Mouse (Mus musculus) frontal cortex, postnatal 36 days (tissue): ENCODE measurements around the gene Tprn.
"Not testable (repeated sequence)": the region's sequence is repeated elsewhere in the genome, so short reads cannot be mapped to it uniquely, and the experiment has no call there.

Experiments
- DNase-seq, 2 experiments: peaks; one replicate each; pipeline ENCODE4 v3.0.0; 2022; ENCODE audit warnings: low spot score in 2 of 2

Gene Tprn

DNA sequence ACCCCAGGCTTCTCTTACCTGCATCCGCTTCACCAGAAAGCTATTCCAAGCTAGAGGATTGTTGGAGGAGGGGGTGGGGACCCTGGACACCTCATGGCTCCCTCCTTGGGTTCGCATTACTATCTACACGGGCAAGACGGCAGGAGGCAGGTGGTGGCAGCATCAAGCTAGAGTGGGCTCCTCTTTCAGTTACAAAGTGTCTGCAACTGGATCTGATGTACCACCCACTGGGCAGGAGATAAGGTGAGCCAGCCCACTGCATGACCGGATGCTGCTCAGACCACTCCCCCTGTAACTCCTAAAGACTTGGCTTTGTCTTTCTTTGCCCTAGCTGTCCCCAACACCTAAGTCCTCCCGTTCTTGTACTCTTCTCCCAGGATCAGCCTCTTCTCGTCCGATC is 25.8 kb upstream of the Tprn start, which contains the start of gene Rnf224:
Rnf224 (minus strand) TSS at position 174 of the 400 bp plus-strand sequence.
- DNase-seq: no peak

DNA sequence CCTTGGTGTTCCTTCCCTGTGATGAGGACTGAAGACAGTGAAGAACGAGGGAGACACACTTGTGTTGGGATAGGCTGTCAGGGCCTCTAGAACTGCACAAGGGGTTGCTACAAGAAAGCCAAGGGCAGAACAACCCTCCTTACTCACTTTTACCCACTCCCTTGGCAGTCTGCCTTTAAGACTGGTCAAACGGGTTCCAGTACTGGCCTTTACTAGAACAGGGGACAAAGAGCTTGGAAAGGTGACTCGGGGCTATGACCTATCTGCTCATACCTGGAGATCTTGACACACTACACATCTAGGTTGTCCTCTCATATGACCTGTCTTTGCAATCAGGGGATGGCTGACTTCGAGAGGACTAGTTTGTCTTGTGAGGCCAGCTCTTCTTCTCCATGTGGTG is 24.9 kb upstream of the Tprn start:
- no peak for DNase-seq

DNA sequence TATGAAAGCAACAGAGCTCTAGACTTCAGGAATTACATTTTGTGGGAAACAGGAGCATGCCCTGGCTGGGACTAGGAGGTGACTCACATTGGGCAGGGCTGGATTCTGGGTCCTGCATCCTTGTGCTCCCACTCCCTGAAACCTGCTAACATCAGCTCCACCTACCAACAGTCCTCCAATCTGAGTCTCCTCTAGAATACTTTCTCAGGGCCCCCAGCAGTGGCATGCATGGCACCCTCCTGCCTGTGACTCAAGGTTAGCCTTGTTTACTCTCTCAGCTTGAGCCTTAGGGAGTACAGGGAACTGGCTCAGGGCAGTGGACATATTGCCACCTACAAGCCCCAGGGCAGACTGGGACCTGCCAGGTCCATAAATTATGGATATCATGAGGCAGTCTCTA is 24.3 kb upstream of the Tprn start:
- no peak for DNase-seq

DNA sequence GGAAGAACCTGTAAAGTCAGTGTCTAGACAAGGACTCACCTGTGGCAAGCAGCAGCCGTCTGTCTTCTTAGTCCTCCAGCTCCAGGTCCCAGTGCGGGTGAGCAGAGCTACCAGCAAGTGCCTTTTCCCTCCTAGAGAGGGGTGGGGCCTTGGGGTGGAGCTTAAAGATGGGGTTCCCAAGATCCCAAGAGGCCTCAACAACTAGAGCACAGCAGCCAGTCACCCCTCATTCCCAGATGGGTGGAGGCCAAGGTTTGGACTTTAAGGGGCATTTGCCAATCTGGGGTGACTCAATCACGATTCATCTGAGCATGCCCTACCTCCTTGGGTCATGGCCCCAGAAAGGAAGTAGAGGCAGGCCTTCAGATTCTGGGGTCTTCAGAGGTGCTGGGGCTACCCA is 22.7 kb upstream of the Tprn start:
- DNase-seq: no peak

DNA sequence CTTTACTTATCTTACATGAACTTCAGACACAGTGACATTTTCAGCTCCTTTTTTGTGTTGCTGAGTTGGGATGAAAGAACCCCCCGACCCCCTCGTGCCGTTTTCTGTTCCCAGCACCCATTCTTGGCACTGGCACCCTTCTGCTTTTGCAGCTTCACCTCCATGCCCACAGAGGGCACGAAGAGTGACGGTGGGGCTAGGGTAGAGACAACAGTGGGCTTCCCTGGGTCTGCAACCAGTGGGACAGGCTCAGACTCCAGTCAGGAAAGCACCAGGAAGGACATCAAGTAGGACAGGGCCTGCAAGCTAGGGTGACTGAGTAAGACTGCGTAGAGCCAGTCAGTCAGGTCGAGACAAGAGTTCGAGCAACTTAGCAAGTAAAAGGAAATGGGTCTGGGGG is 22.1 kb upstream of the Tprn start:
- DNase-seq: no peak

DNA sequence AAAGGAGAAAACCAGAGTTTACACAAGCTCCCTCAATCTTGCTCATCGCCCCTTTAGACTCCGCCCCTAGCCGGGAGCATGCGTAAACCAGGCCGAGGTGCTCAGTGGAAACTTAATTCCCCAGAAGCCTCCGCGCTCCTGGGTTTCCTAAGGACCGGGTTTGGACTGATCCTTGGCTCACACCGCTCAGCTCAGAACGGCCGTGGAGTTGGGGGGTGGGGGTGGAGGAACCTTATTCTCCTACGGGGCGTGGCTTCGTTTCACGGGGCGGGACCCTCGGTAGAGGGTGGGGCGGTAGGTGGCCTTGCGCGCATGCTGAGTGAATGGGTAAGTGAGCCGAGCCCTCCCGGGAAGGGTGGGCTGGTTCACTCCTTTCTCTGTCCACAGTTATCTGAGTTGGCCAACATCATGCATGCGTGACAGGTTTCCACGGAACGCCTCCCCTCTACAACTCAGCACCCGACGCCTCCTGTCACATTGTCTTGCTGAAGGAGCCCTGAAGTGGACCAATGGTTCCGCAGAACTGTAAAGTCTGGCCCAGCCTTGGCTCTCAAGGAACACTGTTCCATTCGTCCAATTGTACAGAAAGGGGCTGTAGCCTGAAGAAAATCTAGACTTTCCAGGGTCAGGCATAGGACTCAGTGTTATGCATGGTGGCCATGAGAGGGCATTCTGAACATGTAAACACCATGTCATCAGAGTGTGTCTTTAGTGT is 21.5 kb upstream of the Tprn start:
- peak; percentile 71 to 73 for DNase-seq

DNA sequence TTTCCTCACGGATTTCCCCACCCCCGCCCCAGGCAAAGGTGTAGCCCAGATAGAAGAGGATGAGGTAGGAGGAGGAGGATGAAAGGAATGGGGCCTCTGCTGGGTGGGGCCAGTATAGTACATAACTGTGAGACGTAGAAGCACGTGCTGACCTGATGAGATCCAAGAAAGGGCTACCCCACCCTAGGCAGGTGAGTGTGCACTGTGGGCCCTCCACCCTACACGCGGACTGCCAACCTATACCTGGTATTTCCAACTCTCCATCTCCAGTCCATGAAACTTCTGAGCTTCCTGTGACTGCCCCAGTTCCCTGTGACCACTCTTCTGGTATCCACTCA is 21.0 kb upstream of the Tprn start:
- DNase-seq: no peak

DNA sequence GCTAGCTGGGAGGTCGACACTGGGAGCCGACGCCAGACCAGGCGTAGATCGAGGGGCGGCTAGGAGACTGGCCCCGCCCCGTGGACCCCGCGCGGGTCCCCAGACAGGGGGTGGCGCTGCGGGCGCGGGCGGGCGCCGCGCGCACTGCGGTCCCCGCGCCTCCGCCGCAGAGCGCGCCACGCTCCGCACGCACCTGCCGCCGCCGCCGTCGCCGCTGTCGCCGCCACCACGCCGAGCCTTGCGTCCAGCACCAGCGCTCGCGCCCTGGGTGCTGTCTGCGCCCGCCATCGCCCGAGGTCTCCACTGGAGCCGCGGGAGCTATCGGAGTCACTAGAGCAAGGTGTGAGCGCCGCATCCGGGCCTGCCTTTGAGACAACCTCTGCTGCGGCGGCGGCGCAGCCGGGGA is 20.3 kb upstream of the Tprn start, which contains the start of the genes Rnf208 and Cysrt1:
Rnf208 (plus strand) TSS at position 155 of the 406 bp plus-strand sequence.
Cysrt1 (minus strand) TSS at position 352 of the 406 bp plus-strand sequence.
- no peak for DNase-seq

DNA sequence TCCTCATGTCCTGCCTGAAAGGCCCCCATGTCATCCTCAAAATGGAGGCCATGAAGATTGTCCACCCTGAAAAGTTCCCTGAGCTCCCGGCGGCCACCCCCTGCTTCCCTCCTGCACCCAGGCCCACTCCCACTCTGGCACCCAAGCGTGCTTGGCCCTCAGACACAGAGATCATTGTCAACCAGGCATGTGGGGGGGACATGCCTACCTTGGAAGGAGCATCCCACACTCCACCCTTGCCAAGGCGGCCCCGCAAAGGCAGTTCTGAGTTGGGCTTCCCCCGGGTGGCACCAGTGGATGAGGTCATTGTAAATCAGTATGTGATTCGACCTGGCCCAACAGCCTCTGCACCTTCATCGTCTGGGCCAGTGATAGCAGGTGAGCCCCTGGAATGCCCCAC is 19.1 kb upstream of the Tprn start:
- no peak for DNase-seq

DNA sequence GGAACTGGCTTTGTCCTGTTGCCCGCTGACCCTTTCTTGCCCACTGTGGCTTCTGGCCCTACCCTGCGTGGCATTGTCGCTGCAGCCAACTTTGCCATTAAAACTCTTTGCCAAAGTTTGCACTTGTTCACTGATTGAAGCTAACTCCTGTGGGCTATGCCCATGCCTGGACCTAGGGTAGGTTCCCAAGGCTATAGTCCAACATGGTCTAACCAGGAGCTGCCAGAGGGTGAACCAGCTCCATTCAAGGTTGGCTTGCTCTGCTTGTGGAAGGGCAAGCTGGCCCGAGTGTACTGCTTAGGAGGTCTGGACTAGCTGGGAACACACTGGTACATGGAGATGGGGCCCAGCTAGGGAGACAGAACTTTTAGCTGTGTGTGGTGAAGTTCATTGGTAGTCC is 18.3 kb upstream of the Tprn start:
- no peak for DNase-seq

DNA sequence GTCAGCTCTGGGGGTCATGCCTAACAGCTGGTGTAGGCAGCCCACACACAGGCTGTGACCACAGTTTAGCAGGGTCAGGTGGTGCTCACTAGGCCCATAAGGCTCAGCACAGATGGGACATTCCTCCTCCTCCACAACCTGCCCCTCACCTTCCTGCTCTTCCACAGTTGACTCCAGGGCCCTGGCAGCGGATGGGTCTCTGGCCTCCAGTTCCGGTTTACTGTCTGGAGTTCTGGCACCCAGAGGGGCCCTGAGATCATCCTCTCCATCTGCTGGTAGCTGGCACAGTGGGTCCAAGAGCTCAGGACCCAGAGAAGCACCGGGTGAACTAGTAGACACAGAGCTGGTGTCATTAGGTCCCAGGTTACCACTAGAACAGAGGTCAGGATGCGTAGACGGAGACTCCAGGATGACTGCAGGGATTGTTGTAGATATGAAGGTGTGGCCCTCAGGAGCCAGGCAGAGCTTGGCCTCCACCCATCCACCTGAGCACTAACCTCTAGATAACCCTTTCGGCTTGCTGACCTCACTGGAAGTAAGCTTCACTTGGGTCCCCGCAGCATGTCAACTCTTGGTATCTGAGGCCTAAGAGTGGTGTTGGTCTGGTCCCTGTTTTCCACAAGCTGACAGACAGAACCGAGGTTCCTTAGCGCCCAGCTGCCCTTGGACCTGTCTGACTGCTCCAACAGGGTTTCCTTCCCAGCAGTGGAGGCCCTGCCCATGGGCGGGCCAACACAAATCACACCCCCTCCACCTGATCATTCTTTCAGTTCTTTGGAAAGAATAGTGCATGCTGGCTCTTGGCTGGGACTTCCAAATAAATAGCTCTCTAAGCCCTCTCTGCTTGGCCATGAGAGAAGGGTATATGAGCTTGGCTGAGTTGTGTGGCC is 16.0 kb upstream of the Tprn start, which contains the start of gene AL732309.1:
AL732309.1 (minus strand) TSS at position 681 of the 890 bp plus-strand sequence.
- DNase-seq: no peak

DNA sequence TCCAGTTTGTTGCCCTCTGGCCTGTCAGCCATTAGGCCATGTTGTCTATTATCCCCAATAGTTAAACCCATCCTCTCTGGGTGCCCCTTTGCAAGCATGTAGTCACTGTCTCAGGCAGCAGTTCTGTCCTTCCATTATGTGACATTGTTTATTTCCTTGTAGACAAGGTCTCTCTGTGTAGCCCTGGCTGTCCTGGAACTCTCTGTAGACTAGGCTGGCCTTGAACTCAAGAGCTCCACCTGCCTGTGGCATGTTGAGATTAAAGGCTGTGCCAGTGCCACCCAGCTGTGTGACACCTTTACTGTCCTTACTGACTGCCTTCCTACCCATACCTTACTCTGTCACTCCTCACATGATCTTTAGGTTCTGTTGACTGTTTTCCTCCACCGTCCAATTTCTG is 10.1 kb upstream of the Tprn start:
- DNase-seq: no peak

DNA sequence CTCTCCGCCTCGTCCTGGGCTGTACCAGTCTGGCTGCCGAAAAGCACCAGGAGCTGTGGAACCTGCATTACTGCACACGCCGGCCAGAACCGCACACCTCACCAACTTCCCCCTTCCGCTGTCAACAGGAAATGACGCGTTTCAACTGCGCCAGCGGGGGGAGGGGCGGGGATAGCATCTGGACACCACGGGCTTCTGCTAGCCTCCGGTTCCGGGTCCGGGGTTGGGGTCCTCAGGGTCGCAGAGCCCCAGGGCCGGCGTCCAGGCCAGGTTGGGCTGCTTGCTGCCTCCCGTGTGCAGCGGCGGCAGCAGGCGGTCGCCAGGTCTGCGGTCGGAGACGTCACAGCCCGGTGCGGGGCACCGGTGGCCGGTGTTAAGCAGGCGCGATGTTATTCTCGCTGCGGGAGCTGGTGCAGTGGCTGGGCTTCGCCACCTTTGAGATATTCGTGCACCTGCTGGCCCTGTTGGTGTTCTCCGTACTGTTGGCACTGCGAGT is 7.1 kb upstream of the Tprn start, which contains the start of gene Tmem203:
Tmem203 (plus strand) TSS at position 156 of the 496 bp plus-strand sequence.
- DNase-seq: peak; percentile 88 to 89

DNA sequence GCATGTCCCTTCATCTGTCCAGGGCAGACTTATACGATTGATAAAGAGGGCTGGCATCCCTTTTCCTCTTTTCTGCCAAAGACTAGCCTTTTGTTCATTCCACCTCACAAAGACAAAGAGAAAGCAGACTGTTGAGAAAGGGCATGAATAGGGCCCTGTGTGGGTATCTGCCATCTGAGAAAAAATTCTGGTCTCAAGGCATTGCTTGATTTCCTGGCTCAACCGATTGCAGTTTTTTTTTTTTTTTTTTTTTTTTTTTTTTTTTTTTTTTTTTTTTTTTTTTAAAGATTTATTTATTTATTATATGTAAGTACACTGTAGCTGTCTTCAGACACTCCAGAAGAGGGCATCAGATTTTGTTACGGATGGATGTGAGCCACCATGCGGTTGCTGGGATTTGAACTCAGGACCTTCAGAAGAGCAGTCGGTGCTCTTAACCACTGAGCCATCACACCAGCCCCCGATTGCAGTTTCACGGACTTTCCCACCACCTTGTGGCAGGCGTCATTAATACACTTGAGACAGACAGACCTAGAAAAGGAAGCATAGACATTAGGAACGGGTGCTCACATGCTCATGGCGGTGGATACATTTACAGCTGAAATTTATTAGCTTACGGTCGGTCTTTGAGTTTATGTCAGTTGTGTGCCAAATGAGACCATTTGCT is 5.8 kb upstream of the Tprn start:
- not testable (repeated sequence) for DNase-seq

DNA sequence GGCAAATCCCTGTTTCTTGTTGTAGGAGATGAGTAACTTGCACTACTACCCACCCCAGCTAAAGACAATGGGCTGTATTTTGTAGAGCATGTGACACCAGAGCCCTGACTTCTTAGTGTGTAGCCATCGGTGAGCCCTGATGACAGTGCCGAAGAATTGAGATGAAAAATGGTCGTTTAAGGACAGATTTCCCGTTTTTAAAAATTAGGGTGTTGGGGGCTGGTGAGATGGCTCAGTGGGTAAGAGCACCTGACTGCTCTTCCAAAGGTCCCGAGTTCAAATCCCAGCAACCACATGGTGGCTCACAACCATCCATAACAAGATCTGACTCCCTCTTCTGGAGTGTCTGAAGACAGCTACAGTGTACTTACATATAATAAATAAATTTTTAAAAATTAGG is 5.2 kb upstream of the Tprn start:
- not testable (repeated sequence) for DNase-seq

DNA sequence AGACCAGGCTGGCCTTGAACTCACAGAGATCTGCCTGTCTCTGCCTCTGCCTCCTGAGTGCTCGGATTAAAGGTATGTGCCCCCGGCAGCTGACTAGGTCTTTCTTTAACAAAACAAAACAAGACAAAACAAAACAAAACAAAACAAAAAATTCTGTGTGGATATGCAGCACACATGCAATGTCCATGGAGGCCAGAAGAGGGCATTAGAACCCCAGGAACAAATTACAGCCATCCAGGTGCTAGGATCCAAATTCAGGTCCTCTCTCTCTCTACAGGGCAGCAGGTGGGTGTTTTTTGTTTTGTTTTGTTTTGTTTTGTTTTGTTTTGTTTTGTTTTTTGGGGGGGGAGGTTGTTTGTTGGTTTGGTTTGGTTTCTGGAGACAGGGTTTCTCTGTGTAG is 3.5 kb upstream of the Tprn start:
- no peak for DNase-seq

DNA sequence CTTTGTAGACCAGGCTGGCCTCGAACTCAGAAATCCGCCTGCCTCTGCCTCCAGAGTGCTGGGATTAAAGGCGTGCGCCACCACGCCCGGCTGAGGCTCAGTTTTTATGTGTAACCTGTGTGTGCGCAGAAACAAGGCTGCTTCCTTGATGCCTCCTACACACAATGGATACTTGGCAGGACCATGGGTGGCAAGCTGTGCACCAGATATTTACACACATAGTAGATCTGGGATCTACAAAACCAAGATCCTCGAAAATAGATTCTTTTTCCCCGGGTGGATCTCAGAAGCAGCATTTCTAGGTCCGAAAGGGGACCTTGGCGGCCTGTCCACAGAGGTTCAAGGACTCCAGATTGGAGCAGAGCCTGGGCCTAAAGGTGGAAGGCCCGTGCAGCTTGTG is 548 bp upstream of the Tprn start:
- no peak for DNase-seq

DNA sequence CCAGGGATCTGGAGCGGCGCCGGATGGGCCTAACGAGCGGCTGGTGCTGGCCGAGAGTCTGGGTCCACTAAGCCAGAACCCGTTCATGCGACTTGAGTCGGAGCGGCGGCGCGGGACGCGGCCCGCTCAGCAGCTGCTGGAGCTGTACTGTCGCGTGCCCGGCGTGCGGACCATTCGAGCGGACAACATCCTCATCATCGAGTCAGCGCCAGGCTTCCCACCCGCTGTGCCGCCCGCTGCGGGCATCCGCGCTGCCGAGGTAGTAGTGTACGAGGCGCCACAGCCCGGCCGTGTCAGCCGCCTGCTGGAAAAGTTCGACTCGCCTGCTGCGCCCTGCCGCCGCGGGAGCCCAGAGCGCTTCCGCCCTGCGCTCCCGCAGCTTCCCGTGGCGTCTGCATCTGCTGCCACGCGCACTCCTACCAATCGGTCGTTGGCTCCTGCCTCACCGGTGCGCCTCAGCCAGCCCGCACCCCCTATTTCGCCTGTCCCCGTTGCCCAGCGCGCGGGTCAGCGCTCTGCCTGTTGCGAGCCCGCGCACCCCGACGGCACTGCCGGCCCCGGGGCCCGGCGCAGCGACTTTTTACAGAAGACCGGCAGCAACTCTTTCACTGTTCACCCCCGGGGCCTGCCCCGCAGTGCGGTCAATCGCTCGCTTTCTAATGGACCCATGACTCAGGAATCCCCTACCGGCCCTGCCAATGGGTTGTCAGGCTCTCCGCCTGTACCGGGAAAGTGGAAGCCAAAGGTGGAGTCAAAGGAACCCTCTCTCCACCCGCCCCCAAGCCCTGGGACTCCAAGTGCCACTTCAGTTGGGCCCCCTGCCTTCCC is 591 bp downstream of the Tprn start:
- no peak for DNase-seq

DNA sequence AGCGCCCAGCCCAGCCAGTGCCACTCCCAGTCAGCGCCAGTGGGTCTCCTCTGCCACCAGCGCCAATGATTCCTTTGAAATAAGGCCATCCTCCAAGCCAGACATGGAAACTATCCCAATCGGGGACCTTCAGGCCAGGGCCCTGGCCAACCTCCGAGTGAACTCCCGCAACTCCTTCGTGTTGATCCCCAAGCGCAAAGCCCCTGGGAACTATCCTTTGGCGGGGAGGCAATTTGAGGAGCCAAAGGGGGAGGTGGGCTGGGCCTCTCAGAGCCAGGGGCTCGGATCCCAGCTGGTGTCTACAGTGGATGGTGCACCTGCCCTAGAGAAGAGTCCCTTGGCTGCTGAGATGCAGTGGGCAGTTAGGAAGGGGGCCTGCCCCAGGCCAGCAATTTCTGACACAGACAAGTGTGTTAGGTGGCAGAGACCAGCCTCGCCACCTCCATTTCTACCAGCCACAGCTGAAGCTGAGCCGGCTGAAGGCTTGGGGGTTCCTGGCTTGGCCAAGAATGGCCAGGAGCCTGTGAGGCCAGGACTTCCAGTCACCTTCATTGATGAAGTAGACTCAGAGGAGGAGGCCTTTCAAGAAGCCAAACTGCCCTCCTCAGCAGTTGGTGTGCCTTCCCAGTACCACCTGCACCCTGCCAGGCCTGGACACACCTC is 1.3 kb downstream of the Tprn start:
- no peak for DNase-seq

DNA sequence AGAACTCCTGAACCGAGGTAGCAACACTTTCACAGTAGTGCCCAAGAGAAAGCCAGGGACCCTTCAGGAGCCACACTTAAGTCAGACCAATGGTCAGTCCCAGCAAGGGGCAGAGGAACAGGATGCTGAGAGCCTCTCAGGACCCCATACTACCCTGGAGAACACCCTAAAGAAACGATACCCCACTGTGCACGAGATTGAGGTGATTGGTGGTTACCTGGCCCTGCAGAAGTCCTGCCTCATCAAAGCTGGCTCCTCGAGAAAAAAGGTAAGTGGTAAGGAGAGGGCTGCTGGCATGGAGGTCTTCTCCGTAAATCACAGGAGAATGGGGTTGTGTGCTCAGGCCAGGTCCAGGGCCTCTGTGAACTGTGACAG is 1.9 kb downstream of the Tprn start:
- no peak for DNase-seq

DNA sequence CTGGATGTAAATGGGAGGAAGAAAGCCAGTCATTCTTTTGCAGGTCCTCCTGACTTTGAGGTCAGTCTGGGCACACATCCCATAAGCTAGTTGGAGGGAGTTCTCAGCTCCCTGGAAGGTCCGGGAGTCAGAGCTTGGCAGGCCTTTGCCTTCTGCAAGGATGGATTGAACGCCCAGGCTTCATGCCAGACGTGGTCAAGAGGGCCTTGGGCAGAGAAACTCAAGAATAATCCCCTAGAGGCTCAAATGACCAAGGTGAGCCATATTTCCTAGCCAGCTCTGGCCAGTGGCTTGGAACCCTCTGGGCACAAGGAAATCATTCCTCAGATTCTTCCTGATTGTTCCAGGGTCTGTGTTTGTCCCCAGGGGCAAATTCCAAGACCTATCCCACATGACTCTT is 2.4 kb downstream of the Tprn start:
- no peak for DNase-seq
